Mouse (Mus musculus) midbrain, postnatal 0 days (tissue): ENCODE data around the gene Rbms2. TPM values are rescaled to one million over a fixed set of nuclear protein-coding genes. Genes with fewer than 3 reads are reported as not detected.

Experiments
- ATAC-seq: fragments of 200-750 bp; cut with Nextera tagmentation; 2 replicates; pipeline ENCODE4 v1.8.0; 2017; ENCODE audit warnings: moderate number of reproducible peaks, mild to moderate bottlenecking, moderate TSS enrichment, moderate library complexity; ENCODE audit not compliant: low FRiP score
- DNase-seq: peaks from one replicate; pipeline ENCODE4 v3.0.0-alpha.2; 2015; ENCODE audit warnings: low spot score
- H3K27ac ChIP-seq: fragments of 300-500 bp; sonication (generic); 2 replicates; pipeline ENCODE4 v1.5.1; 2014; ENCODE audit warnings: low read depth, mild to moderate bottlenecking, low read length, mixed read lengths
- H3K27me3 ChIP-seq: fragments of 300-500 bp; sonication (generic); 2 replicates; pipeline ENCODE4 v1.6.1; 2014; ENCODE audit warnings: low read length, control low read depth, mixed read lengths; ENCODE audit not compliant: insufficient read depth
- H3K36me3 ChIP-seq: fragments of 300-500 bp; sonication (generic); 2 replicates; pipeline ENCODE4 v1.6.1; 2014; ENCODE audit warnings: low read length, control low read depth, mixed read lengths; ENCODE audit not compliant: insufficient read depth
- H3K4me1 ChIP-seq: fragments of 300-500 bp; sonication (generic); 2 replicates; pipeline ENCODE4 v1.6.1; 2014; ENCODE audit warnings: mild to moderate bottlenecking, control low read depth, antibody characterized with exemption, low read length, mixed read lengths; ENCODE audit not compliant: insufficient read depth
- H3K4me2 ChIP-seq: fragments of 300-500 bp; sonication (generic); 2 replicates; pipeline ENCODE4 v1.6.1; 2014; ENCODE audit warnings: low read depth, mild to moderate bottlenecking, low read length, mixed read lengths; ENCODE audit not compliant: poor library complexity, severe bottlenecking
- H3K4me3 ChIP-seq: fragments of 300-500 bp; sonication (generic); 2 replicates; pipeline ENCODE4 v1.5.1; 2014; ENCODE audit warnings: low read depth, mild to moderate bottlenecking, low read length, moderate library complexity
- H3K9ac ChIP-seq: fragments of 300-500 bp; sonication (generic); replicated peaks from 2 replicates; pipeline ENCODE4 v1.6.1; 2014; ENCODE audit warnings: mild to moderate bottlenecking, low read length, moderate library complexity, mixed read lengths; ENCODE audit not compliant: poor library complexity, severe bottlenecking
- H3K9me3 ChIP-seq: fragments of 300-500 bp; sonication (generic); 2 replicates; pipeline ENCODE4 v1.6.1; 2016; ENCODE audit warnings: low read length, control low read depth
- CTCF ChIP-seq: IDR thresholded peaks from 2 replicates; pipeline ENCODE4 v1.5.1; 2016; ENCODE audit warnings: antibody characterized with exemption, mild to moderate bottlenecking
- WGBS: fragments of 180-500 bp; shearing (Covaris S2); extraction: QIAGEN DNeasy Blood & Tissue Kit; methylation state at CpG from one replicate; pipeline ENCODE4 v1.1.7; 2014; 5-methylcytosine and 5-hydroxymethylcytosine counted together
- polyA plus RNA-seq: library from polyadenylated mRNA; unstranded; fragments of >200 nt; fragmentation: Nextera tagmentation; extraction: Ambion mirVana; gene quantifications from 2 replicates; pipeline ENCODE4 v1.2.1, GENCODE M21; 2015
- total RNA-seq: library from RNA; depleted of rRNA; stranded (reverse); fragments of >200 nt; gene quantifications from 2 replicates; pipeline ENCODE4 v1.2.3, GENCODE M21; 2014

Rbms2 gene
- total and polyA plus RNA-seq, 2 experiments from 2014 or later = 5.2 to 11.1 TPM

DNA sequence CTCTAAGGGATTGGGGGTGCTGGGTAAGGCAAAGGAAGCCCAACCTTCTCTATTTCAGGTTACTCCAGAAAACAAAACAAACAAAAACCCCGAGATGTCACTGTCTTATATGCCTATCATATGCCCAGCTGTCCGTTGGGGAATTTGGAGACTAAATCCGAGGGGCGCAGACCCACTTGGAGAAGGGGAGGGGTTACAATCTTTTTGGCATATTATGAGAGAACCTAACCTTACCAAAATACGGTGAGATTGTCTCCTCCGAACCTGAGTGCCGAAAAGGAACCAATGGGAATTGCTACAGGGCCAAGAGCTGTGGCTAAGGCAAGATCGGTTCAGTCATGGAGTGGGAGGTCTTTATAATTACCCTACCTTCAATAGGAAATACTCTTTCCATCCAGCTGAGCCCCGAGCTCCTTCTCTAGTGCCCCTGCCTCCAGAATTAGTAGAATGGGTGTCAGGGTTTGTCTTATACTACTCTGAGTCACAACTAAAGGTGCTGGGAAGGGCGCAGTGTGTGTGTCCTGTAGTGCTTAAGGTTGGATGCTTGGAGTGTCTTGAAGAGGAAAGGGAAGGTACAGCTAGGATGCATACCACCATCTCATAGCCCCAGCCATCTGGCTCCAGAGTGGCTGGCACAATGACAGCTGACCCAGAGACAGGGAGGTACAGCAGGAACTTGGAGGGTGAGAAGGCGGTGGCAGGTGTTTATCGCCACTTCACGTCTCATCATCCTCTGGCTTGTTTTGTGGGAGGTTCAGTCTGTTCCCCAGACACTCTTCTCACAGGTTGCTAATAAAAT, 86.4 kb downstream of the Rbms2 start:
- H3K4me2 ChIP-seq = peak overlapping the region; percentile 95
- no peak for ATAC-seq
- no peaks in the 10 kb centered on the region for H3K9me3 ChIP-seq
- H3K9ac ChIP-seq = peak overlapping the region; percentile 80
- no peaks in the 10 kb centered on the region for H3K27me3 ChIP-seq
- DNase-seq = peak; percentile 28
- TF ChIP-seq CTCF = no peak
- WGBS = 27% methylated on average over 13 of the region's 13 CpGs
- H3K36me3 ChIP-seq = peaks cover 16% of the 10 kb centered on the region
- peak overlapping the region; percentile 80 for H3K27ac ChIP-seq
- peak overlapping the region; percentile 83 for H3K4me3 ChIP-seq
- H3K4me1 ChIP-seq = peaks cover 22% of the 10 kb centered on the region

DNA sequence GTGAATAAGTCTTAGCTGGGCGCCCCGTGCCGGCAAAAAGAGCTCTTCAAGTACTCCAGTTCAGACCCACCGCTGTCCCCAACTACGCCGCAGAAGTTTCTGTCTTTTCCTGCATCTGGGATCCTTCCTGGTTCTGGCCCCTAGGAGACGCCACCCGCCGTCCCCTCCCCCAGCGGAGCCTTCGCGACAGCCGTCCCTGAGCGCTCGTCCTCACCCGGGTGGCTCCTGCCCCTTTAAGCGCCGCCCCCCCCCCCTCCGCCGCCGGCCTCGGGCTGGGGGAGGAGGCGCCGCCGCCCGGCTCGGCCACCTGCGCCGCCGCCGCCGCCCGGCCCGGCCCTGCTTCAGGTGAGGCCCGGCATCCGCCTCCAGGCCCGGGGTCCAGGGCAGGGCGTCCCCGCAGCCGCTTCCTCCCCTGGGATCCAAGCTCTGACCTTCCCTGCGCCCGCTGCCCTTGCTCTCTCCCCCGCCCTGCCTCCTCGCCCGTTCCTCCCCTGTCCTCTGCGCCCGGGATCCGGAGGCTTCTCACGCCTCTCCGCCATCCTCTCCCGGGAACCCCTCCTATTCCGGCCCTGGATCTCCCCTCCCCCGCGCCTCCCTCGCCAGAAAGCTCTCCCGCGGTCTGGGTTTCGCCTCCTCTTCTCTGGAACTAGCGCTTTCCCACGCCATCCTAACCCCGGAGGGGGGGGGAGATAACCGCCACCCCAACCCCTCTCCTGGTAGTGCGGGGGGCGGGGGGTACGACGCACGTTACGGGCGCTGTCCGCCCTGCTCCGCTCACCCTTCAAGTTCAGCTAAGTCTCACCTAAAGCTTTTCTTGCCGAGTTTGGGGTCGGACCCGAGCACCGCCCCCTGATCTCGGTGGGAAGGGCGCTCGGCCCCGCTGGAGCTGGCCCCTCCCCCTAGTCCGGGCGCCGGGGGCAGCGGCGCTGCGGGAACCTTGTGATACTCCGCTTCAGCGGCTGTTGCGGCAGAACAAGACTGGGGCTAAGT, 87.3 kb downstream of the Rbms2 start:
- Histone ChIP-seq H3K27ac (peak overlapping the region; percentile 80), H3K36me3 (peaks cover 25% of the 10 kb centered on the region), H3K9me3 (no peaks in the 10 kb centered on the region), H3K4me3 (peak overlapping the region; percentile 83), H3K4me2 (peak overlapping the region; percentile 95), H3K9ac (peak overlapping the region; percentile 80), H3K27me3 (no peaks in the 10 kb centered on the region), H3K4me1 (peaks cover 22% of the 10 kb centered on the region)
- ATAC-seq (peak; percentile 59), DNase-seq (peak; percentile 76)
- TF ChIP-seq CTCF = peak; percentile 62
- under 1% methylated on average over 64 of the region's 88 CpGs for WGBS

DNA sequence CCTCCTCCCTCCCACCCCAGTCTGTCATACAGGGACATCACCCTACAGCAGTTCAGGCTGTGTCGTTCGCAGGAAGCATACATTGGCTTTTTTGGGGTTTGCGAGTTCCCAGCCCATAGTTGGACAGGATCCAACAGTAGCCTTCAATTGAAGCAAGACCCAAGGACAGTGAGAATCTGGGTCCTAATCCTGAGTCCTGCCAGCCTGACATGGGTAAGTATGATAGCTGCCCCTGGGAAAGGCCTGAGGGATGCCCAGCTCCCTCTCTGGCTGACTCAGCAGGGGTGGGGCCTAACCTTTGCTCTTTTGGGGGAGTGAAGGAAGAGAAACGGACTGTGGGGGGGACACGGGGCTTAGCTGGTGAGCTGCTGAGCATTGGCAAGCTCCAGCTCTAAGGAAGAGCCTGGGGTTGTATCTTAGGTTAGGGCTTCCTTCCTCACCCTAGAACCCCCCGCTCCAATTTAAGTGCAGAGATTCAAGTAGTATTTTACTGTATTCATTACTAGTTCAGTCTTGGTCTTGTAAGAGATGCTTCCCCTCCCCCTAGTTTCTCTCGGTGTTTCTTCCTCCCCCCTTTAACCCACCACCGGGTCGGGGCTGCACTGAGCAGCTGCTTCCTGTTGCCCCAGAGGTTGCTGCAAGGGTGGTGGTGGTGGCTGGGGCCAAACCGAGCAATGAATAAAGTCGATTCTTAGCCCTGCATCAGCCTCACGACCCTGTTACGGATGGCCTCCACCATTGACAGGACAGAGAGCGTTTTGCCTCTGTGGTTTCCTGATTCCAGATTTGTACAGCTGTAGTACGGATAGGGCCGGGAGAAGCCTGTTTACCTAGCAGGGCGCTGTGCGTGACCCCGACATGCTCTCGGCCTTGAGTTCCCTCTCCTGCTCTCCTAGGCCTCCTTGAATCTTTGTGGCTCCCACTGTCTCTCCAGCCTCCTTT, 88.3 kb downstream of the Rbms2 start, which contains the start of gene Baz2a:
Gene Baz2a, plus strand, starts transcription at position 14 of the 942 bp plus-strand sequence.
- 2% methylated on average over 20 of the region's 20 CpGs for WGBS
- Histone ChIP-seq H3K4me2 (peak within 1 kb of the TSS; percentile 95), H3K27ac (peak within 1 kb of the TSS; percentile 80), H3K9ac (peak within 1 kb of the TSS; percentile 80), H3K27me3 (no peaks in the 10 kb centered on the region), H3K4me1 (peaks cover 22% of the 10 kb centered on the region), H3K4me3 (peak within 1 kb of the TSS; percentile 83), H3K9me3 (no peaks in the 10 kb centered on the region), H3K36me3 (peaks cover 29% of the 10 kb centered on the region)
- no peak for TF ChIP-seq CTCF
- ATAC-seq = no peak; the same call in 1 of the 2 replicates
- peak; percentile 22 for DNase-seq

DNA sequence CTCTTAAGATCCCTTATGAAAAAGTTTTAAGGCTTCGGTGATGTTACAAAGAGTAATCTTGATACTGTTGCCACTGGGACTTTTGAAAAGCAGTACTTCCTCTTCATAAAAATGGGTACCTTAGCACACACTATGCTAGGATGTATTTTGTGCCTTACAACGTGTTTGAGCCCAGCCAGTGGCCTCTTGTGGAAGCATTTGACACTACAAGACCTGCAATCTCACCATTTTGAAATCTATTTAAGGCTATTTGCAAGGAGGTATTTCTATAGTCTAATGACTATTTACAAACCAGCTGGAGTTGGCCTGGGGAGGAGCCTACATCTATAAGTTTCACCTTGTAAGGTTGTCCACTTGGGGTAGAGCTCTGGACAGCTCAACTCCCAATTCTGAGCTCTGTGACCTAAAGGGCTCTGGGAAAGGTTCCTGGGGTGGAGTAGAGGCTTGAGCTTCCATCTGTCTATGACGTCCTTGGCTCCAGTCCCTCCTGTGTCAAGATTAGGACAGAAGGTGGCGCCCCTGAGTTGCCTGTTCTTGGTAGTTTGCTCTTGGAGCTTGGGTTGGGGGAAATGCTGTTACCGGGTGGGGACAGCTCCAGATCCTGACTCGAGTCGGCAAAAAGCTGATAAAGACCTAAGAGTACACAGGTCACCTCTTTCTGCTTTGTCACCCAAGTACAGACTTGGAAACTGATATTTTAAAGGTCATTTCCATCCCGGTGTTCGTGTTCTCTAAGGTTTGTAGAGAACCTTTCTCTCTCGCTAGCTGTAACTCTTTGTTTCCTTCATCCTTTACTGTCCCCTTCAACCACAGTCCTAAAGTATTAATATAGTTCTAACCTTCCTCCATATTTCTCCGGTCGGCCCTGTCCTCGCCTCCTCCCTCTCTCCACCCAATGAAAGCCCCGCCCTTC, 89.2 kb downstream of the Rbms2 start:
- Histone ChIP-seq H3K36me3 (peaks cover 38% of the 10 kb centered on the region), H3K9me3 (no peaks in the 10 kb centered on the region), H3K9ac (peak overlapping the region; percentile 80; the same call in 1 of the 2 replicates), H3K27ac (no peak overlapping the region), H3K4me3 (peak overlapping the region; percentile 83), H3K4me1 (peaks cover 22% of the 10 kb centered on the region), H3K4me2 (peak overlapping the region; percentile 95), H3K27me3 (no peaks in the 10 kb centered on the region)
- 8% methylated on average over 14 of the region's 14 CpGs for WGBS
- peak; percentile 93 for DNase-seq
- TF ChIP-seq CTCF = peak; percentile 80
- peak; percentile 49 for ATAC-seq
